Mouse (Mus musculus) bone marrow macrophage, adult 2 months (primary cell): ENCODE results near the gene Pola2. TPM values are rescaled to one million over a fixed set of nuclear protein-coding genes. Genes with fewer than 3 reads are reported as not detected.

Experiments
- H3K27ac ChIP-seq: 2 replicates; pipeline ENCODE4 v1.5.1; 2012; ENCODE audit warnings: low read depth, low read length; ENCODE audit not compliant: insufficient read depth
- H3K4me1 ChIP-seq: 2 replicates; pipeline ENCODE4 v1.6.1; 2012; ENCODE audit warnings: low read length; ENCODE audit not compliant: control insufficient read depth, insufficient read depth
- H3K4me3 ChIP-seq: 2 replicates; pipeline ENCODE4 v1.5.1; 2012; ENCODE audit warnings: mild to moderate bottlenecking, low read length, moderate library complexity; ENCODE audit not compliant: insufficient read depth
- CTCF ChIP-seq: IDR thresholded peaks from 2 replicates; pipeline ENCODE4 v1.5.1; 2012; ENCODE audit warnings: low read depth, mild to moderate bottlenecking, low read length, moderate library complexity
- POLR2A ChIP-seq: IDR thresholded peaks from 2 replicates; pipeline ENCODE4 v1.6.1; 2012; ENCODE audit warnings: mild to moderate bottlenecking, low read depth, low read length, borderline replicate concordance
- polyA plus RNA-seq: library from polyadenylated mRNA; stranded (reverse); fragments of >200 nt; gene quantifications from 2 replicates; pipeline ENCODE4 v1.2.4, GENCODE M21; 2012; ENCODE audit not compliant: missing spikeins, insufficient read depth, insufficient read length

Gene Pola2
- polyA plus RNA-seq, 1 experiment, result 24.7 TPM

DNA sequence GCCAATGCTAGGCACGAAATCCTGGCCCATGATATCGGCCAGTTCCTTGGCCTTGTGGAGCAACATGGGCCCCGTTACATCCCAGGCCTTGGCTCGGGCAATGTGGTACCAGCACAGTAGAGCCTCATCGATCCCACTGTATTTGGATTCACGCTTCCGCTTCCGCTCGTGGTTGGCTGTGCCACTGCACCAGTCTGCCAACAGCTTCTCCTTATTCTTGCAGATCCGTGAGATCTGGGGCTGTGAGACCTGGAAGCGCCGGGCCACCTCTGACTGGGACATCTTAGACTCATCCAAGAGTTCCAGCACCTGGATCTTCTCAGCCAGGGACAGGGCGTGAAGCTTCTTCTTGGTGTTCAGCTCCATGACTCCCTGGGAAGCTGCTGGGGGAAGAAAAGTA lies 71.3 kb downstream of the Pola2 start:
- no peak for TF ChIP-seq CTCF
- TF ChIP-seq POLR2A, result no peak
- H3K27ac ChIP-seq, result no peak overlapping the region
- no peaks in the 10 kb centered on the region for H3K4me1 ChIP-seq
- no peak overlapping the region for H3K4me3 ChIP-seq

DNA sequence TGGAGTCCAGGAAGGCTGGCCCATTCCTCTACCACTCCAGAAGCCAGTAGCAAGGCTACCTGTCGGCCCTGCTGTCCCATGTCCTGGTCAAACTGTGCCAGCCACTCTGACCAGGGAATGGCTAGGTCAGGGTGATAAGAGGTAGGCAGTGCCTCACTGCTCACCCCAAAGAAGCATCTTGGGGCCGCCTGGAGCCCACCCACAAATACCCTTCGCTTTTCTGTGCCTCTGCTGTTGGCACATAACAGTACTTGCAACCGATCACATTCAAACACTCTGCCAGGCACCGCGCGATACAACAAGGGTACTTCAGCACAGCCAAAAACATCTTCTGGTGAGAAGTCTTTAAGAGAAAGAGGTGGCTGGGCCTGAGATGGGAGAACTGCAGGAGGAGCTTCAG lies 71.7 kb downstream of the Pola2 start:
- TF ChIP-seq POLR2A (no peak), CTCF (no peak)

DNA sequence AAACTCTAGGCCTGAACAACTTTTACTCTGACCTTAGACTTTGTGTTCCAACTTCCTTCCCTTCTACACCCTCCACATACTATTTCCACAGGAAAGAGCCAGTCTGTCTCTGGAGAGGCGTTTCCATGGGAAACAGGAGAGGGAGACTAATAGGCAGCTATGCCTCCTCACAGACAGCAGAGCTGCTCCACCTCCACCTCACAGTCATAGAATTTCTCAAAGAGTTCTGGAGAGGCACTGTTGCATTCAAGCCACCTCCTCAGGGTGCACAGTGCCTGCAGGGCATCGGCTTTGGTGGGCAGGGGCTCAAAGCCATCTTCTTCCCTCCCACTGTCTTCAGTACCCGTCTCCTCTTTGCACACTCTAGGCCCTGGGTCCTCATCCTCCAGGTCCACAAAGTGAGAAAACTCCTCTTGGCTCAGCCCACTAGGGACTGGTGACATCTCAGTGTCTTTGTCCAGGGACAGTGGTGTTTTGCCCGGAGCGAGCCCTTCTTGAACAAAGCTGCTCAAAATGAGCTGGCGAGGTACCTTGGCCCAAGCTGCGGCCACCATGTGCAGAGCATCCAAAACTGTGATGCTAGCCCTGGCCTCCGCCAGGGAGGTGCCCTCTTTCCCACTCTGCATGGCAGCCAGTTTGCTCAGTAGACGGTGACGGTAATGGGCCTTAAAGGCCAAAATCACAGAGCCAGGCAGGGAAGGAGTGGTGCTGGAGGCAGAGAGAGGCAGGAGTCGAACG lies 72.3 kb downstream of the Pola2 start:
- H3K4me1 ChIP-seq, result peaks cover 7% of the 10 kb centered on the region
- no peak overlapping the region for H3K27ac ChIP-seq

More for the DNA sequence above, 71.7 kb downstream of the Pola2 start:
- H3K27ac ChIP-seq, result no peak overlapping the region
- H3K4me1 ChIP-seq, result peaks cover 2% of the 10 kb centered on the region
- no peak overlapping the region for H3K4me3 ChIP-seq

More for the DNA sequence above, 72.3 kb downstream of the Pola2 start:
- TF ChIP-seq CTCF, result no peak
- TF ChIP-seq POLR2A, result no peak
- H3K4me3 ChIP-seq, result no peak overlapping the region

Other genes starting within 250 kb of the Pola2 start
- 123 and 125 TPM in 2 replicates for gene Ehbp1l1, start 237.9 kb downstream of the Pola2 start, polyA plus RNA-seq
- 167 and 176 TPM in 2 replicates for gene Fam89b, start 234.5 kb downstream of the Pola2 start, polyA plus RNA-seq
- 11.4 and 15.7 TPM in 2 replicates for gene Ltbp3, start 223.3 kb downstream of the Pola2 start, polyA plus RNA-seq
- 46.7 and 48.3 TPM in 2 replicates for gene Scyl1, start 192.8 kb downstream of the Pola2 start, polyA plus RNA-seq
- 24.6 and 25.2 TPM in 2 replicates for gene Frmd8, start 88.9 kb downstream of the Pola2 start, polyA plus RNA-seq
- gene Slc25a45, start 86.4 kb downstream of the Pola2 start, polyA plus RNA-seq, result 74.2 and 78.0 TPM in 2 replicates
- 0.61 and 0.70 TPM in 2 replicates for gene Tigd3, start 70.1 kb downstream of the Pola2 start, polyA plus RNA-seq
- gene Dpf2, start 51.2 kb downstream of the Pola2 start, polyA plus RNA-seq, result 69.3 and 75.2 TPM in 2 replicates
- gene Cdc42ep2, start 39.4 kb downstream of the Pola2 start, polyA plus RNA-seq, result 2.5 and 2.6 TPM in 2 replicates
- not detected in 2 replicates for gene Slc22a20, start 21.9 kb upstream of the Pola2 start, polyA plus RNA-seq
- gene Capn1, start 51.7 kb upstream of the Pola2 start, polyA plus RNA-seq, result 32.7 and 38.3 TPM in 2 replicates
- 31.1 and 33.7 TPM in 2 replicates for gene Syvn1, start 82.4 kb upstream of the Pola2 start, polyA plus RNA-seq
- gene Mrpl49, start 93.6 kb upstream of the Pola2 start, polyA plus RNA-seq, result 24.5 and 25.9 TPM in 2 replicates
- 1,783 and 2,337 TPM in 2 replicates for gene Fau, start 93.6 kb upstream of the Pola2 start, polyA plus RNA-seq
- 12.8 and 16.4 TPM in 2 replicates for gene Znhit2, start 97.0 kb upstream of the Pola2 start, polyA plus RNA-seq
- 8.1 and 13.7 TPM in 2 replicates for gene Tm7sf2, start 104.2 kb upstream of the Pola2 start, polyA plus RNA-seq
- gene Vps51, start 113.0 kb upstream of the Pola2 start, polyA plus RNA-seq, result 83.7 and 99.9 TPM in 2 replicates
- not detected in 2 replicates for gene Tmem262, start 115.8 kb upstream of the Pola2 start, polyA plus RNA-seq
- 2.0 TPM in 1 of 2 replicates, not detected in the other for gene Gm28374, start 118.1 kb upstream of the Pola2 start, polyA plus RNA-seq
- 38.9 and 40.5 TPM in 2 replicates for gene Zfpl1, start 120.8 kb upstream of the Pola2 start, polyA plus RNA-seq
- gene Cdca5, start 120.8 kb upstream of the Pola2 start, polyA plus RNA-seq, result 13.1 and 13.6 TPM in 2 replicates
- gene AC131692.1, start 130.2 kb upstream of the Pola2 start, polyA plus RNA-seq, result 1.2 TPM in 1 of 2 replicates, not detected in the other
- gene Naaladl1, start 141.6 kb upstream of the Pola2 start, polyA plus RNA-seq, result 0.53 and 0.80 TPM in 2 replicates
- 5.6 and 6.0 TPM in 2 replicates for gene Sac3d1, start 154.4 kb upstream of the Pola2 start, polyA plus RNA-seq
- gene Snx15, start 164.1 kb upstream of the Pola2 start, polyA plus RNA-seq, result 26.0 and 32.8 TPM in 2 replicates
- gene Batf2, start 176.8 kb upstream of the Pola2 start, polyA plus RNA-seq, result 6.2 and 7.9 TPM in 2 replicates
- 31.0 and 33.7 TPM in 2 replicates for gene Arl2, start 177.3 kb upstream of the Pola2 start, polyA plus RNA-seq
- 0.35 TPM in 1 of 2 replicates, not detected in the other for gene Majin, start 220.2 kb upstream of the Pola2 start, polyA plus RNA-seq